In the genomic region with DNA sequence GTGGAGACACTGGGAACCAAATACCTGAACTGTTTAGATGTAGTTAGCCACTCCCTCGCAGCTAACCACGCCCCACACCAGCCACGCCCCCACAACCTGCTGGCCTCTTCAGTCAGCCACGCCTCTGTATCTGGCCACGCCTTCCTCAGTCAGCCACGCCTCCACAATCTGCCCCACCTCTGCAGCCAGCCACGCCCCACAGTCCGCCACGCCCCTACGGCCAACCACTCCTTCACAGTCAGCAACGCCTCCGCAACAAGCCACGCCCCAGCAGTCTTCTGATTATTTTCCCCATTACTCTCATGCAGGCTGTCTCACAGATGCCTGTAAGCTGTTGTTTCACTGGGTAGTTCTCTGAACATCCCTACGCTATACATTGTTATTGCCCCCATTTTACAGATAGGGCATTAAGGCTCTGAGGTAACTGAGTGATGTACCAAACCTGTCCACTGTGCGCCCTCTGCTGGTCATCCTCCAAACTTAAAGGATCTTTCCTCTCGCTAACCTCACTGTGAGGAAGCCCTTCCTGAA, we compare ENCODE assay signal across 9 mouse cellular contexts. TPM values are rescaled to one million over a fixed set of nuclear protein-coding genes. Genes with fewer than 3 reads are reported as not detected.
DNase-seq lines count a peak whose midpoint lies in the region; ATAC-seq and TF ChIP-seq lines count a peak whose summit lies in the region.
"Had no signal": no experiment of that assay in that cellular context is flagged by ENCODE, and none has a peak within 500 bp of the region (broad histone marks: within the 10 kb centered on the region; RNA-seq: fewer than 3 reads in every experiment).

No protein-coding gene starts in this region.

- H3K27me3 ChIP-seq in kidney, embryonic 16.5 days (ENCODE audit: insufficient read depth, low read length), result no peaks in the 10 kb centered on the region
- peaks cover 0 to 1% of the 10 kb centered on the region in 2 experiments for H3K27me3 ChIP-seq in MEL (ENCODE audit: control insufficient read depth in 1 of 2, insufficient read depth in 2 of 2, low read length in 2 of 2)
- no peaks in the 10 kb centered on the region for H3K27me3 ChIP-seq in heart, postnatal 0 days (ENCODE audit: control insufficient read depth, insufficient read depth, low read length)

- peak; percentile 65 for TF ChIP-seq RAD21 in MEL (IDR thresholded peaks at IDR 0.05; ENCODE audit: low read depth, low read length)

- TF ChIP-seq POLR2A in MEL (IDR thresholded peaks at IDR 0.05; ENCODE audit: control insufficient read depth in 1 of 2, insufficient read depth in 1 of 2, low read depth in 1 of 2, low read length in 2 of 2, poor library complexity in 1 of 2), result no peak

- H3K9ac ChIP-seq in kidney, embryonic 16.5 days (replicated peaks; ENCODE audit: low read length), result no peak overlapping the region
- H3K9ac ChIP-seq in MEL (ENCODE audit: control insufficient read depth, low read depth, low read length, poor library complexity, severe bottlenecking), result no peak overlapping the region
- H3K9ac ChIP-seq in heart, postnatal 0 days (replicated peaks; ENCODE audit: low read depth, low read length), result no peak overlapping the region

- no peak overlapping the region for H3K4me2 ChIP-seq in kidney, embryonic 16.5 days (replicated peaks; ENCODE audit: low read depth, low read length)
- H3K4me2 ChIP-seq in heart, postnatal 0 days (ENCODE audit: low read depth, low read length), result no peak overlapping the region

- H3K27ac ChIP-seq in kidney, embryonic 16.5 days (ENCODE audit: low read length), result no peak overlapping the region
- no peak overlapping the region for H3K27ac ChIP-seq in MEL (ENCODE audit: control insufficient read depth, low read depth, low read length)
- no peak overlapping the region for H3K27ac ChIP-seq in heart, postnatal 0 days (ENCODE audit: low read depth)

- no peak for ATAC-seq in kidney, embryonic 16.5 days (ENCODE audit: low FRiP score, low TSS enrichment)
- ATAC-seq in heart, postnatal 0 days (ENCODE audit: insufficient read depth, low read depth), result peak; percentile 33; the same call in 1 of the 2 replicates

- H3K9me3 ChIP-seq in kidney, embryonic 16.5 days (ENCODE audit: low read length), result no peaks in the 10 kb centered on the region
- no peaks in the 10 kb centered on the region for H3K9me3 ChIP-seq in MEL (replicated peaks; ENCODE audit: insufficient read depth, low read length)
- no peaks in the 10 kb centered on the region for H3K9me3 ChIP-seq in heart, postnatal 0 days (replicated peaks; ENCODE audit: control insufficient read depth, low read length)

- peak; percentile 71 for DNase-seq in kidney, adult 11 months
- DNase-seq in MEL (ENCODE audit: low read depth, low spot score), result peak; percentile 91
- peak; percentile 74 for DNase-seq in embryo, embryonic 10 days (ENCODE audit: low spot score)
- DNase-seq in heart, postnatal 0 days (ENCODE audit: low spot score), result no peak
- DNase-seq in left cerebral cortex, postnatal 25 days (ENCODE audit: low spot score in 2 of 2), result peak; percentile 47 to 55
- DNase-seq in mesoderm, embryonic 11.5 days (ENCODE audit: low read depth, low spot score), result peak; percentile 64
- DNase-seq in testis, postnatal 10 days (ENCODE audit: low spot score), result peak; percentile 87

- intact Hi-C loops in left cerebral cortex, postnatal 25 days (cut with DNase I), result loop anchor here (5.0 kb wide), 1 partner anchor 99 kb away; no protein-coding TSS in a partner anchor

- no peaks in the 10 kb centered on the region for H3K79me2 ChIP-seq in MEL (ENCODE audit: control insufficient read depth, insufficient read depth, low read length, poor library complexity)

- H3K36me3 ChIP-seq in kidney, embryonic 16.5 days (ENCODE audit: insufficient read depth, low read length), result no peaks in the 10 kb centered on the region
- H3K36me3 ChIP-seq in MEL (ENCODE audit: control insufficient read depth in 1 of 2, insufficient read depth in 2 of 2, low read length in 2 of 2), result no peaks in the 10 kb centered on the region
- no peaks in the 10 kb centered on the region for H3K36me3 ChIP-seq in heart, postnatal 0 days (replicated peaks; ENCODE audit: control insufficient read depth, insufficient read depth, low read length)

- peak; percentile 77 to 82 (median 77) for TF ChIP-seq CTCF in MEL (IDR thresholded peaks at IDR 0.05 in 2 of 3, conservative IDR thresholded peaks at IDR 0.05 in 1 of 3; ENCODE audit: control insufficient read depth in 1 of 3, insufficient read depth in 1 of 3, low read depth in 2 of 3, low read length in 3 of 3, poor library complexity in 1 of 3, severe bottlenecking in 1 of 3)
- TF ChIP-seq CTCF in heart, postnatal 0 days (IDR thresholded peaks at IDR 0.05; ENCODE audit: low read depth), result peak; percentile 52

- H3K4me1 ChIP-seq in kidney, embryonic 16.5 days (ENCODE audit: insufficient read depth, low read length), result no peaks in the 10 kb centered on the region
- no peaks in the 10 kb centered on the region for H3K4me1 ChIP-seq in MEL (ENCODE audit: control insufficient read depth in 1 of 2, insufficient read depth in 2 of 2, low read length in 2 of 2)
- no peaks in the 10 kb centered on the region for H3K4me1 ChIP-seq in heart, postnatal 0 days (ENCODE audit: control insufficient read depth, insufficient read depth)

- 19% methylated on average over 16 of the region's 16 CpGs for WGBS in kidney, embryonic 16.5 days
- 24% methylated on average over 15 of the region's 16 CpGs for WGBS in heart, postnatal 0 days

- no peak overlapping the region for H3K4me3 ChIP-seq in kidney, embryonic 16.5 days (ENCODE audit: low read length)
- no peak overlapping the region for H3K4me3 ChIP-seq in MEL (ENCODE audit: control insufficient read depth in 1 of 2, insufficient read depth in 1 of 2, low read depth in 2 of 2, low read length in 2 of 2)
- no peak overlapping the region for H3K4me3 ChIP-seq in heart, postnatal 0 days (ENCODE audit: low read depth, low read length)

- no peak for TF ChIP-seq EP300 in MEL (IDR thresholded peaks at IDR 0.05; ENCODE audit: low read depth in 1 of 2, low read length in 2 of 2)
- TF ChIP-seq EP300 in heart, postnatal 0 days (IDR thresholded peaks at IDR 0.05; ENCODE audit: low read depth), result no peak

TF ChIP-seq in MEL, 35 proteins besides CTCF, POLR2A, EP300 and RAD21:
- TF ChIP-seq ZC3H11A (IDR thresholded peaks at IDR 0.05; ENCODE audit: low read depth, low read length), result peak; percentile 34; the same call in 1 of the 2 replicates
- no peak for TF ChIP-seq SIN3A (IDR thresholded peaks at IDR 0.05; ENCODE audit: low read length)
- no peak for TF ChIP-seq UBTF (IDR thresholded peaks at IDR 0.05; ENCODE audit: borderline replicate concordance, insufficient read depth, low read depth, low read length)
- TF ChIP-seq USF1 (IDR thresholded peaks at IDR 0.05; ENCODE audit: low read depth, low read length), result no peak
- TF ChIP-seq MYC (IDR thresholded peaks at IDR 0.05; ENCODE audit: low read depth, low read length), result 0 out of 2 replicates have a peak, but pooled peaks have one; percentile 28
- TF ChIP-seq SMC3 (IDR thresholded peaks at IDR 0.05; ENCODE audit: low read depth, low read length), result peak; percentile 75

RNA-seq across cellular contexts. Expression of a gene that starts 16.2 kb away (rescaled TPM):
- 103 and 104 TPM in 2 replicates for polyA plus RNA-seq in kidney, embryonic 16.5 days (2015; fragmentation: Nextera tagmentation; extraction: Ambion mirVana)
- 64.1 and 66.8 TPM in 2 replicates for total RNA-seq in MEL (2012; rRNA removed)
- 100 to 1,000 TPM in 1 of 2 experiments, not detected in 1; 133 TPM for polyA plus RNA-seq in MEL (2012; ENCODE audit: insufficient read depth in 1 of 2, insufficient read length in 2 of 2, low read depth in 1 of 2, low replicate concordance in 2 of 2, missing spikeins in 1 of 2)
- total RNA-seq in heart, postnatal 0 days (2014; rRNA removed; ENCODE audit: low replicate concordance), result 23.0 and 36.6 TPM in 2 replicates
- polyA plus RNA-seq in heart, postnatal 0 days (2015; fragmentation: Nextera tagmentation; extraction: Ambion mirVana), result 83.5 and 94.3 TPM in 2 replicates
- total RNA-seq in left cerebral cortex, postnatal 25 days (2021), result 10 to 100 TPM; 82.6 to 91.8 TPM

RNA-seq across cellular contexts. Expression of a gene that starts 53.5 kb away (rescaled TPM):
- 22.3 and 23.0 TPM in 2 replicates for polyA plus RNA-seq in kidney, embryonic 16.5 days (2015; fragmentation: Nextera tagmentation; extraction: Ambion mirVana)
- total RNA-seq in MEL (2012; rRNA removed), result 40.2 and 43.3 TPM in 2 replicates
- polyA plus RNA-seq in MEL (2012; ENCODE audit: insufficient read depth in 1 of 2, insufficient read length in 2 of 2, low read depth in 1 of 2, low replicate concordance in 2 of 2, missing spikeins in 1 of 2), result 10 to 100 TPM in 1 of 2 experiments, not detected in 1; 53.6 TPM
- 9.5 and 24.4 TPM in 2 replicates for total RNA-seq in heart, postnatal 0 days (2014; rRNA removed; ENCODE audit: low replicate concordance)
- polyA plus RNA-seq in heart, postnatal 0 days (2015; fragmentation: Nextera tagmentation; extraction: Ambion mirVana), result 4.2 and 5.5 TPM in 2 replicates
- total RNA-seq in left cerebral cortex, postnatal 25 days (2021), result 10 to 100 TPM; 34.1 to 36.7 TPM

RNA-seq across cellular contexts. Expression of a gene that starts 56.3 kb away (rescaled TPM):
- not detected in 2 replicates for polyA plus RNA-seq in kidney, embryonic 16.5 days (2015; fragmentation: Nextera tagmentation; extraction: Ambion mirVana)
- not detected in 2 replicates for total RNA-seq in MEL (2012; rRNA removed)
- polyA plus RNA-seq in MEL (2012; ENCODE audit: insufficient read depth in 1 of 2, insufficient read length in 2 of 2, low read depth in 1 of 2, low replicate concordance in 2 of 2, missing spikeins in 1 of 2), result not detected
- not detected in 2 replicates for total RNA-seq in heart, postnatal 0 days (2014; rRNA removed; ENCODE audit: low replicate concordance)
- not detected in 2 replicates for polyA plus RNA-seq in heart, postnatal 0 days (2015; fragmentation: Nextera tagmentation; extraction: Ambion mirVana)
- total RNA-seq in left cerebral cortex, postnatal 25 days (2021), result not detected
- polyA plus RNA-seq: frontal cortex, adult 2 months had no signal
